27 mouse cellular contexts compared by ENCODE assay signal in genomic region chr16:18828630-18829029, GRCm38 (mm10). TPM values are rescaled to one million over a fixed set of nuclear protein-coding genes. Genes with fewer than 3 reads are reported as not detected.
A peak's percentile ranks its signal among the peaks of the same experiment; 100 is the strongest.
DNase-seq lines count a peak whose midpoint lies in the region; ATAC-seq and TF ChIP-seq lines count a peak whose summit lies in the region.
"Had no signal": no experiment of that assay in that cellular context is flagged by ENCODE, and none has a peak within 500 bp of the region (broad histone marks: within the 10 kb centered on the region; RNA-seq: fewer than 3 reads in every experiment).

No protein-coding gene starts in this region.

- H3K4me3 ChIP-seq in kidney, embryonic 16.5 days (ENCODE audit: low read length), result no peak overlapping the region
- H3K4me3 ChIP-seq in kidney, adult 2 months (ENCODE audit: insufficient read depth, low read depth, low read length), result no peak overlapping the region
- H3K4me3 ChIP-seq: embryonic facial prominence, embryonic 10.5 days; embryonic facial prominence, embryonic 12.5 days; forebrain, embryonic 13.5 days; forebrain, embryonic 15.5 days had no signal

- no peaks in the 10 kb centered on the region for H3K9me3 ChIP-seq in kidney, embryonic 16.5 days (ENCODE audit: low read length)
- H3K9me3 ChIP-seq: embryonic facial prominence, embryonic 10.5 days; embryonic facial prominence, embryonic 12.5 days; forebrain, embryonic 13.5 days; forebrain, embryonic 15.5 days; G1E had no signal

- no peak overlapping the region for H3K9ac ChIP-seq in kidney, embryonic 16.5 days (replicated peaks; ENCODE audit: low read length)
- H3K9ac ChIP-seq: embryonic facial prominence, embryonic 12.5 days; forebrain, embryonic 13.5 days; forebrain, embryonic 15.5 days had no signal

- no peak for DNase-seq in kidney, adult 2 months
- peak; percentile 31 for DNase-seq in kidney, postnatal 10 days
- DNase-seq in kidney, adult 18-20 months, result no peak
- peak; percentile 17 to 48 for DNase-seq in kidney, postnatal 4 days
- DNase-seq in kidney, postnatal 25 days, result no peak
- DNase-seq: adrenal gland, adult 8-10 months; adrenal gland, postnatal 14 days; adrenal gland, postnatal 36 days; B cell, adult 2 months; cerebellum, adult 11-12 months; cerebellum, adult 2 months; cerebellum, adult 9-10 months; cerebellum, postnatal 10 days; cerebellum, postnatal 25 days had no signal

- WGBS in kidney, embryonic 16.5 days, result 94% methylated on average over 3 of the region's 3 CpGs
- WGBS in kidney, adult 2 months, result 67% methylated on average over 3 of the region's 3 CpGs

- no peaks in the 10 kb centered on the region for H3K4me1 ChIP-seq in kidney, embryonic 16.5 days (ENCODE audit: insufficient read depth, low read length)
- H3K4me1 ChIP-seq in kidney, adult 2 months (ENCODE audit: control insufficient read depth, insufficient read depth, low read length), result no peaks in the 10 kb centered on the region
- H3K4me1 ChIP-seq: embryonic facial prominence, embryonic 10.5 days; embryonic facial prominence, embryonic 12.5 days; forebrain, embryonic 13.5 days; forebrain, embryonic 15.5 days had no signal

- H3K4me2 ChIP-seq in kidney, embryonic 16.5 days (replicated peaks; ENCODE audit: low read depth, low read length), result no peak overlapping the region
- H3K4me2 ChIP-seq: embryonic facial prominence, embryonic 12.5 days; forebrain, embryonic 13.5 days; forebrain, embryonic 15.5 days had no signal

- peaks cover 73% of the 10 kb centered on the region for H3K36me3 ChIP-seq in kidney, embryonic 16.5 days (ENCODE audit: insufficient read depth, low read length)
- peaks cover 12% of the 10 kb centered on the region for H3K36me3 ChIP-seq in kidney, adult 2 months (ENCODE audit: control insufficient read depth, insufficient read depth, low read length)

- ATAC-seq in kidney, embryonic 16.5 days (ENCODE audit: low FRiP score, low TSS enrichment), result peak; percentile 67; the same call in 1 of the 2 replicates
- ATAC-seq: activated CD4-positive, CD25-positive, alpha-beta regulatory T cell, adult 4 months; CD4-positive, CD25-positive, alpha-beta regulatory T cell, adult 4 months; forebrain, embryonic 13.5 days; forebrain, embryonic 15.5 days; Patski had no signal

- H3K27ac ChIP-seq in kidney, embryonic 16.5 days (ENCODE audit: low read length), result no peak overlapping the region
- no peak overlapping the region for H3K27ac ChIP-seq in kidney, adult 2 months (ENCODE audit: insufficient read depth, low read depth, low read length)
- H3K27ac ChIP-seq: embryonic facial prominence, embryonic 10.5 days; embryonic facial prominence, embryonic 12.5 days; forebrain, embryonic 13.5 days; forebrain, embryonic 15.5 days had no signal

- no peaks in the 10 kb centered on the region for H3K27me3 ChIP-seq in kidney, embryonic 16.5 days (ENCODE audit: insufficient read depth, low read length)
- H3K27me3 ChIP-seq in kidney, adult 2 months (replicated peaks; ENCODE audit: control insufficient read depth, insufficient read depth, low read length), result no peaks in the 10 kb centered on the region
- H3K27me3 ChIP-seq: CH12.LX; embryonic facial prominence, embryonic 12.5 days; forebrain, embryonic 13.5 days; forebrain, embryonic 15.5 days; Patski had no signal

- no peak for TF ChIP-seq POLR2A in kidney, adult 2 months (IDR thresholded peaks at IDR 0.05; ENCODE audit: low read depth, low read length)

- TF ChIP-seq CTCF in kidney, adult 2 months (conservative IDR thresholded peaks at IDR 0.05; ENCODE audit: insufficient read depth, insufficient read length, low read depth, low read length), result no peak

RNA-seq across cellular contexts. Expression of gene 2510002D24Rik, which starts 7.7 kb away (rescaled TPM):
- 50.5 and 51.9 TPM in 2 replicates for polyA plus RNA-seq in kidney, embryonic 16.5 days (2015; fragmentation: Nextera tagmentation; extraction: Ambion mirVana)
- 52.5 and 56.0 TPM in 2 replicates for polyA plus RNA-seq in kidney, adult 2 months (2012; rRNA removed)

RNA-seq across cellular contexts. Expression of gene Gm28539, which starts 7.8 kb away (rescaled TPM):
- not detected in 2 replicates for polyA plus RNA-seq in kidney, embryonic 16.5 days (2015; fragmentation: Nextera tagmentation; extraction: Ambion mirVana)
- 0.27 TPM in 1 of 2 replicates, not detected in the other for polyA plus RNA-seq in kidney, adult 2 months (2012; rRNA removed)
- polyA plus RNA-seq: activated CD4-positive, CD25-positive, alpha-beta regulatory T cell, adult 4 months; CD4-positive, CD25-positive, alpha-beta regulatory T cell, adult 4 months; cortical plate, adult 2 months; embryonic facial prominence, embryonic 10.5 days; embryonic facial prominence, embryonic 12.5 days; embryonic facial prominence, embryonic 14.5 days; forebrain, embryonic 11.5 days; forebrain, embryonic 13.5 days; forebrain, embryonic 15.5 days; G1E had no signal

RNA-seq across cellular contexts. Expression of gene Cdc45, which starts 16.8 kb away (rescaled TPM):
- polyA plus RNA-seq in kidney, embryonic 16.5 days (2015; fragmentation: Nextera tagmentation; extraction: Ambion mirVana), result 52.1 and 53.1 TPM in 2 replicates
- 2.2 and 3.6 TPM in 2 replicates for polyA plus RNA-seq in kidney, adult 2 months (2012; rRNA removed)

RNA-seq across cellular contexts. Expression of gene Ufd1, which starts 17.1 kb away (rescaled TPM):
- 83.0 and 89.8 TPM in 2 replicates for polyA plus RNA-seq in kidney, embryonic 16.5 days (2015; fragmentation: Nextera tagmentation; extraction: Ambion mirVana)
- polyA plus RNA-seq in kidney, adult 2 months (2012; rRNA removed), result 29.3 and 32.3 TPM in 2 replicates

RNA-seq across cellular contexts. Expression of gene Mrpl40, which starts 48.0 kb away (rescaled TPM):
- polyA plus RNA-seq in kidney, embryonic 16.5 days (2015; fragmentation: Nextera tagmentation; extraction: Ambion mirVana), result 99.2 and 99.9 TPM in 2 replicates
- 14.1 and 19.3 TPM in 2 replicates for polyA plus RNA-seq in kidney, adult 2 months (2012; rRNA removed)

Comparison
In these comparisons a context has a peak if more than half of its experiments do, and no peak if none do; other contexts are left out.
1. DNase-seq: peak in kidney, postnatal 10 days (single experiment) and kidney, postnatal 4 days (2 of 2); none in kidney, adult 2 months (single experiment), kidney, adult 18-20 months (single experiment) and kidney, postnatal 25 days (0 of 2).
2. RNA of gene Cdc45, which starts 16.8 kb away (polyA plus RNA-seq): 52.1 to 53.1 TPM in kidney, embryonic 16.5 days; 2.2 to 3.6 TPM in kidney, adult 2 months; every median in the first group is over 10 times any median in the second.